Mouse (Mus musculus) intestine, embryonic 16.5 days (tissue): ENCODE data around the gene Gm45902. TPM values are rescaled to one million over a fixed set of nuclear protein-coding genes. Genes with fewer than 3 reads are reported as not detected.

Experiments used
- ATAC-seq: fragments of 200-750 bp; cut with Nextera tagmentation; 2 replicates; pipeline ENCODE4 v1.8.0; 2017; ENCODE audit warnings: moderate TSS enrichment, moderate library complexity
- H3K27ac ChIP-seq: fragments of 300-500 bp; sonication (generic); 2 replicates; pipeline ENCODE4 v1.5.1; 2014; ENCODE audit warnings: mild to moderate bottlenecking, low read length
- H3K27me3 ChIP-seq: fragments of 300-500 bp; sonication (generic); replicated peaks from 2 replicates; pipeline ENCODE4 v1.6.1; 2014; ENCODE audit warnings: low read length, control low read depth, mixed read lengths; ENCODE audit not compliant: control insufficient read depth, insufficient read depth
- H3K36me3 ChIP-seq: fragments of 300-500 bp; sonication (generic); 2 replicates; pipeline ENCODE4 v1.6.1; 2014; ENCODE audit warnings: low read length, control low read depth; ENCODE audit not compliant: control insufficient read depth, insufficient read depth
- H3K4me1 ChIP-seq: fragments of 300-500 bp; sonication (generic); 2 replicates; pipeline ENCODE4 v1.6.1; 2014; ENCODE audit warnings: low read length, control low read depth, mixed read lengths; ENCODE audit not compliant: control insufficient read depth, insufficient read depth
- H3K4me2 ChIP-seq: fragments of 300-500 bp; sonication (generic); 2 replicates; pipeline ENCODE4 v1.6.1; 2014; ENCODE audit warnings: low read depth, low read length, control low read depth
- H3K4me3 ChIP-seq: fragments of 300-500 bp; sonication (generic); 2 replicates; pipeline ENCODE4 v1.5.1; 2014; ENCODE audit warnings: mild to moderate bottlenecking, low read length
- H3K9ac ChIP-seq: fragments of 300-500 bp; sonication (generic); 2 replicates; pipeline ENCODE4 v1.6.1; 2014; ENCODE audit warnings: low read depth, low read length
- H3K9me3 ChIP-seq: fragments of 300-500 bp; sonication (generic); 2 replicates; pipeline ENCODE4 v1.6.1; 2016; ENCODE audit warnings: low read length, control low read depth; ENCODE audit not compliant: control insufficient read depth
- WGBS: fragments of 180-500 bp; shearing (Covaris S2); extraction: QIAGEN DNeasy Blood & Tissue Kit; methylation state at CpG from one replicate; pipeline ENCODE4 v1.1.7; 2014; 5-methylcytosine and 5-hydroxymethylcytosine counted together
- polyA plus RNA-seq: library from polyadenylated mRNA; unstranded; fragments of >200 nt; fragmentation: Nextera tagmentation; extraction: Ambion mirVana; gene quantifications from 2 replicates; pipeline ENCODE4 v1.2.1, GENCODE M21; 2015

Gm45902 gene
- polyA plus RNA-seq: 2.8 TPM in 2 replicates

GRCm38 (mm10) chr2:3512552-3513454, at the start of gene Gm45902, which contains the start of the genes Hspa14 and Cdnf:
Gene Gm45902, minus strand, starts transcription at chr2:3512790.
Gene Hspa14, minus strand, starts transcription at chr2:3512814.
Gene Cdnf, plus strand, starts transcription at chr2:3513030.
- H3K36me3 ChIP-seq: peaks cover 10% of the 10 kb centered on the region; the same call in 1 of the 2 replicates
- peak; percentile 100 for ATAC-seq
- H3K4me2 ChIP-seq: peak within 1 kb of the TSS; percentile 81
- no peaks in the 10 kb centered on the region for H3K9me3 ChIP-seq
- under 1% methylated on average over 60 of the region's 60 CpGs for WGBS
- no peaks in the 10 kb centered on the region for H3K27me3 ChIP-seq
- peak within 1 kb of the TSS; percentile 80 for H3K27ac ChIP-seq
- H3K9ac ChIP-seq: peak within 1 kb of the TSS; percentile 87
- peak within 1 kb of the TSS; percentile 82 for H3K4me3 ChIP-seq
- peaks cover 12% of the 10 kb centered on the region for H3K4me1 ChIP-seq

GRCm38 (mm10) chr2:3546588-3546987, 34.0 kb upstream of the Gm45902 start:
- peaks cover 5% of the 10 kb centered on the region; the same call in 1 of the 2 replicates for H3K4me1 ChIP-seq
- no peaks in the 10 kb centered on the region for H3K27me3 ChIP-seq
- ATAC-seq: peak; percentile 59; the same call in 1 of the 2 replicates
- no peaks in the 10 kb centered on the region for H3K9me3 ChIP-seq
- H3K36me3 ChIP-seq: no peaks in the 10 kb centered on the region
- no peak overlapping the region for H3K4me2 ChIP-seq
- H3K27ac ChIP-seq: no peak overlapping the region
- H3K9ac ChIP-seq: no peak overlapping the region
- WGBS: 4% methylated on average over 4 of the region's 4 CpGs
- no peak overlapping the region for H3K4me3 ChIP-seq

DNA sequence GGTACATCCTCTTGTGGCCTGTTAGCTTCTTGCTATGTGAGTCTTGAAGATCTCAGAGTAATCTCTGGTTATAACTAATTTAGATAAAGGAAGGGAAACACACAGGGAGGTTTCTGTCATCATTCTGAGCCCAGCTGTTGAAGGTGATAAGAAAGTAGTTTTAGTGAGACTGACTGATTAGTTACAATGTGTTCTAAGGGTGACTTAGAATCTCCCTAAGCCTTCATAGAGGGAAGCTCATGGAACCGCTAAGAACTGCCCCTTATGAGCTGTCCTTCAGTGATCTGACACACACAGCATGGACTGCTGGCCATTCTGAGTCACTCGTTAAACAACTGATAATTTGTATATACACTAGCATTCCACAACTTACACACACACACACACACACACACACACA, 33.5 kb upstream of the Gm45902 start:
- no peak overlapping the region for H3K9ac ChIP-seq
- peaks cover 5% of the 10 kb centered on the region; the same call in 1 of the 2 replicates for H3K4me1 ChIP-seq
- 67% methylated on average over 2 of the region's 2 CpGs for WGBS
- no peaks in the 10 kb centered on the region for H3K36me3 ChIP-seq
- H3K27me3 ChIP-seq: no peaks in the 10 kb centered on the region
- no peak overlapping the region for H3K27ac ChIP-seq
- H3K9me3 ChIP-seq: no peaks in the 10 kb centered on the region
- no peak for ATAC-seq
- H3K4me3 ChIP-seq: no peak overlapping the region
- H3K4me2 ChIP-seq: no peak overlapping the region

DNA sequence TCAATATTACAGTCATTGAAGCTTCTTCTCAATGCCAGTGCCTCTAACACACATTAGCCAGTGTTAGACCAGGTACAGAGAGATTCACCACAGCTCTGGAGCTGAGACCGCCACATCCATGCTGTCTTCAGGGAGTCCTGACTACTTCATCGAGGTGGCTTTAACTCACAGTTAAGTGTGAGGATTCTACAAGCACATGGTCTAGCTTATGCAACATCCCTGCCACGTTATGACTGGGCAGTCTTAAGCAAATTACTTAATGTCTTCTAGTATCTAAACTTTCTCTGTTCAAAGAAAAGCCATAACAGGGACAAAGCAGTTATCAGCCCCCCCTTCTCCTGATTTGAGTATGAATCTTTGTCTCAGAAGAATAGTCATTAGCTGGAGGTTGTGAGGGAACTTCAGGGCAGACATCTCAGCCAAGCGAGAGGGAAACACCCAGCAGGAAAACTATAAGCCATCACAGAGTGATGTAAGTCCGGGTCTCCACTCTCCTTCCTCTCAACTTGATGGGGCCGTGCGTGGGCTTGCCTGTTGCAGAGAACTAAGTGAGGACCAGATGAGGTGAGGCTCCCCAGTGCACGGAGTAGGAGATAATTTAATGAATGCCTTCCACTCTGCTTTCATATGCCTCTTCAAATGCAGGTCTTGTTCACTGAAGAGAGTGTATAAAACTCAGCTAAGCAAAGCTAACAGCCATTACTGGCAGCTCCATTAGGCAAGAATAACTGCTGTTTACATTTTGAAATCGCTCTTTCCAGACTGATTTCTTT, 28.9 kb upstream of the Gm45902 start:
- Histone ChIP-seq H3K4me3 (no peak overlapping the region), H3K9ac (no peak overlapping the region), H3K27ac (peak overlapping the region; percentile 41; the same call in 1 of the 2 replicates), H3K9me3 (no peaks in the 10 kb centered on the region), H3K36me3 (no peaks in the 10 kb centered on the region), H3K4me2 (no peak overlapping the region), H3K27me3 (no peaks in the 10 kb centered on the region), H3K4me1 (peaks cover 5% of the 10 kb centered on the region; the same call in 1 of the 2 replicates)
- 49% methylated on average over 9 of the region's 9 CpGs for WGBS
- ATAC-seq: no peak

- Histone ChIP-seq H3K4me2 (no peak overlapping the region), H3K27me3 (no peaks in the 10 kb centered on the region), H3K4me1 (no peaks in the 10 kb centered on the region), H3K4me3 (no peak overlapping the region), H3K36me3 (no peaks in the 10 kb centered on the region), H3K9ac (no peak overlapping the region), H3K27ac (no peak overlapping the region), H3K9me3 (no peaks in the 10 kb centered on the region)
- no peak for ATAC-seq
- WGBS: 80% methylated on average over 6 of the region's 6 CpGs
These were observed 13.7 kb upstream of the Gm45902 start for GRCm38 (mm10) chr2:3526288-3526687.

- H3K4me2 ChIP-seq: no peak overlapping the region
- 74% methylated on average over 4 of the region's 4 CpGs for WGBS
- ATAC-seq: no peak
These were observed 10.0 kb upstream of the Gm45902 start for GRCm38 (mm10) chr2:3522558-3522957.

GRCm38 (mm10) chr2:3512076-3512475, 514 bp downstream of the Gm45902 start:
- ATAC-seq: no peak
- Histone ChIP-seq H3K4me3 (peak overlapping the region; percentile 82), H3K27ac (peak overlapping the region; percentile 80)

More at GRCm38 (mm10) chr2:3522558-3522957, 10.0 kb upstream of the Gm45902 start:
- Histone ChIP-seq H3K9ac (no peak overlapping the region), H3K4me3 (no peak overlapping the region), H3K9me3 (no peaks in the 10 kb centered on the region), H3K27ac (no peak overlapping the region), H3K36me3 (no peaks in the 10 kb centered on the region), H3K27me3 (no peaks in the 10 kb centered on the region), H3K4me1 (no peaks in the 10 kb centered on the region)

DNA sequence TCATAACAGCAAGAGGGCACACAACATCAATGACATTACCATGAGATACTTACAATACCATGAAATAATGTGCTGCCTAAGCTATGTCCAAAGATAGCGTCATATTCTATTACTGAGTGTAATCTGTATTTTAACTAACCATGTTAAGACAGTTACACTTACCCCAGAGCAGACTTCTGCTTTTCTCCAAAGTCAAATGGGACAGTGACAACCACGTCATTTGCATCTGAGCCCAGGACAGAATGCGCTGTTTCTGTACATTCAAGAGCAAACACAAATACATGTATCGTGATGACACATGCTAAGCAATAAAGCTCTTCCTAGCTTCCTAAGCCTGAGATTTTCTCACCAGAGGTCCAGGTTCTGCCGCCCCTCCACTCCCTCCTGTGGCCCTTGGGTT, 11.7 kb downstream of the Gm45902 start:
- no peaks in the 10 kb centered on the region for H3K27me3 ChIP-seq
- no peaks in the 10 kb centered on the region for H3K9me3 ChIP-seq
- ATAC-seq: no peak

More at GRCm38 (mm10) chr2:3512076-3512475, 514 bp downstream of the Gm45902 start:
- Histone ChIP-seq H3K9ac (peak overlapping the region; percentile 81), H3K36me3 (peaks cover 10% of the 10 kb centered on the region; the same call in 1 of the 2 replicates), H3K4me1 (peaks cover 12% of the 10 kb centered on the region), H3K27me3 (no peaks in the 10 kb centered on the region), H3K9me3 (no peaks in the 10 kb centered on the region), H3K4me2 (peak overlapping the region; percentile 81)
- WGBS: under 1% methylated on average over 15 of the region's 15 CpGs

DNA sequence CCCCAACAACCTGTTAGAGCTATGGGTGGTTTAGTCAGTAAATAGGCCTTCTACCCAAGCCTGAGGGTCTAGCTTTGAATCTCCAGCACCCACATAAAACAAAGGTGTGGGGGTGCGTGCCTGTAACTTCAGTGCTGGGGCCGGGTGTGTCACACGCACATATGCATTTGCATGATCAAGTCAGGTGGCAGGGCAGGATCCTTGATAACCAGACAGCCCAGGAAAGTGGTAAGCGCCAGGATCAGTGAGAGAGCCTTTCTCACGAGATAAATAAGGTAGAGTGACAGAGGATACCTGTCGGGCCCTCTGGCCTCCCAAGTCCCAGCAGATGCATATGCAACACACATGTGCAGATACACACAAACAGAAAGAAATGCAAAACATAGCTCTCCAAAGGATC, 13.0 kb downstream of the Gm45902 start:
- no peak for ATAC-seq
- H3K27ac ChIP-seq: no peak overlapping the region
- no peaks in the 10 kb centered on the region for H3K27me3 ChIP-seq
- H3K4me2 ChIP-seq: no peak overlapping the region
- 90% methylated on average over 6 of the region's 6 CpGs for WGBS
- H3K4me1 ChIP-seq: no peaks in the 10 kb centered on the region
- peaks cover 10% of the 10 kb centered on the region; the same call in 1 of the 2 replicates for H3K36me3 ChIP-seq
- H3K9me3 ChIP-seq: no peaks in the 10 kb centered on the region
- H3K9ac ChIP-seq: no peak overlapping the region
- no peak overlapping the region for H3K4me3 ChIP-seq

More for the DNA sequence above, 11.7 kb downstream of the Gm45902 start:
- H3K36me3 ChIP-seq: peaks cover 10% of the 10 kb centered on the region; the same call in 1 of the 2 replicates
- no peak overlapping the region for H3K4me2 ChIP-seq
- no peaks in the 10 kb centered on the region for H3K4me1 ChIP-seq
- H3K27ac ChIP-seq: no peak overlapping the region
- no peak overlapping the region for H3K9ac ChIP-seq
- H3K4me3 ChIP-seq: no peak overlapping the region
- 94% methylated on average over 5 of the region's 5 CpGs for WGBS
